Mouse (Mus musculus) macrophage (primary cell): ENCODE results near the gene Oosp3. TPM values are rescaled to one million over a fixed set of nuclear protein-coding genes. Genes with fewer than 3 reads are reported as not detected.

Experiments
- H3K27ac ChIP-seq: fragments of 350-480 bp; formaldehyde crosslinking; 2 replicates; pipeline ENCODE4 v1.9.0; 2021
- H3K36me3 ChIP-seq: fragments of 350-480 bp; formaldehyde crosslinking; 2 replicates; pipeline ENCODE4 v1.9.0; 2021; ENCODE audit errors: inconsistent target
- H3K4me3 ChIP-seq: fragments of 350-480 bp; formaldehyde crosslinking; 2 replicates; pipeline ENCODE4 v1.9.0; 2021; ENCODE audit errors: inconsistent target
- H3K79me2 ChIP-seq: fragments of 350-480 bp; formaldehyde crosslinking; 2 replicates; pipeline ENCODE4 v1.9.0; 2021; ENCODE audit errors: inconsistent target
- WGBS: methylation state at CpG from one replicate; pipeline ENCODE4 v1.1.7; 2026; ENCODE audit warnings: inconsistent platforms; ENCODE audit not compliant: missing documents; 5-methylcytosine and 5-hydroxymethylcytosine counted together
- polyA plus RNA-seq: library from polyadenylated mRNA; stranded (reverse); fragments of 250-400 nt; gene quantifications from 3 replicates; pipeline ENCODE4 v1.2.4, GENCODE M21; 2018; ENCODE audit warnings: inconsistent platforms
- total RNA-seq, 78 experiments: library from RNA; depleted of rRNA; stranded (reverse); fragments of 250-400 nt; gene quantifications; 1 replicate in 9 of 78; 2 replicates in 24 of 78; 3 replicates in 43 of 78; 4 replicates in 2 of 78; pipeline ENCODE4 v1.2.4; 2018; ENCODE audit warnings: inconsistent platforms in 56 of 78

Gene Oosp3
- not detected for total RNA-seq (2018; cell fraction: chromatin; rRNA removed)
- total RNA-seq (2018; cell fraction: cytosol; rRNA removed) = not detected
- total RNA-seq (2018; cell fraction: nucleus; rRNA removed) = not detected
- not detected in 3 replicates for polyA plus RNA-seq

- H3K79me2 ChIP-seq = no peaks in the 10 kb centered on the region
- no peak within 1 kb of the TSS for H3K27ac ChIP-seq
- H3K36me3 ChIP-seq = no peaks in the 10 kb centered on the region
- WGBS = 96% methylated on average over 2 of the region's 2 CpGs
- no peak within 1 kb of the TSS for H3K4me3 ChIP-seq
These were observed at the start of gene Oosp3 for GRCm38 (mm10) chr19:11696755-11697154. Oosp3 (plus strand) TSS chr19:11697055.

GRCm38 (mm10) chr19:11649564-11649963 is 47.3 kb upstream of the Oosp3 start:
- no peak overlapping the region for H3K4me3 ChIP-seq
- H3K36me3 ChIP-seq = no peaks in the 10 kb centered on the region
- no peak overlapping the region for H3K27ac ChIP-seq
- H3K79me2 ChIP-seq = no peaks in the 10 kb centered on the region
- WGBS = 83% methylated on average over 4 of the region's 4 CpGs

GRCm38 (mm10) chr19:11659142-11659541 is 37.7 kb upstream of the Oosp3 start:
- no peak overlapping the region for H3K4me3 ChIP-seq
- no peaks in the 10 kb centered on the region for H3K36me3 ChIP-seq
- WGBS = 5% methylated on average over 2 of the region's 2 CpGs
- H3K27ac ChIP-seq = no peak overlapping the region
- H3K79me2 ChIP-seq = no peaks in the 10 kb centered on the region

GRCm38 (mm10) chr19:11660459-11660858 is 36.4 kb upstream of the Oosp3 start, which contains the start of gene Oosp2:
Oosp2 (minus strand) TSS chr19:11660559.
- Histone ChIP-seq H3K36me3 (no peaks in the 10 kb centered on the region), H3K27ac (no peak within 1 kb of the TSS), H3K4me3 (no peak within 1 kb of the TSS), H3K79me2 (no peaks in the 10 kb centered on the region)
- WGBS = 95% methylated on average over 5 of the region's 5 CpGs

- Histone ChIP-seq H3K79me2 (no peaks in the 10 kb centered on the region), H3K4me3 (no peak overlapping the region), H3K36me3 (no peaks in the 10 kb centered on the region)
These were observed 35.3 kb upstream of the Oosp3 start for GRCm38 (mm10) chr19:11661562-11661961.

GRCm38 (mm10) chr19:11690839-11691238 is 6.0 kb upstream of the Oosp3 start, which contains the start of gene Oosp1:
Oosp1 (minus strand) TSS chr19:11691150.
- Histone ChIP-seq H3K27ac (no peak within 1 kb of the TSS), H3K36me3 (no peaks in the 10 kb centered on the region), H3K4me3 (no peak within 1 kb of the TSS), H3K79me2 (no peaks in the 10 kb centered on the region)
- 58% methylated on average over 5 of the region's 5 CpGs for WGBS

More at GRCm38 (mm10) chr19:11661562-11661961, 35.3 kb upstream of the Oosp3 start:
- H3K27ac ChIP-seq = no peak overlapping the region

GRCm38 (mm10) chr19:11691454-11691853 is 5.4 kb upstream of the Oosp3 start:
- 94% methylated on average over 1 of the region's 1 CpGs for WGBS
- H3K79me2 ChIP-seq = no peaks in the 10 kb centered on the region
- no peak overlapping the region for H3K27ac ChIP-seq
- H3K36me3 ChIP-seq = no peaks in the 10 kb centered on the region
- H3K4me3 ChIP-seq = no peak overlapping the region

- Histone ChIP-seq H3K27ac (no peak overlapping the region), H3K36me3 (no peaks in the 10 kb centered on the region), H3K79me2 (no peaks in the 10 kb centered on the region), H3K4me3 (no peak overlapping the region)
- 24% methylated on average over 6 of the region's 6 CpGs for WGBS
These were observed 1.5 kb downstream of the Oosp3 start for GRCm38 (mm10) chr19:11698342-11698741.

GRCm38 (mm10) chr19:11712451-11712850 is 15.6 kb downstream of the Oosp3 start:
- 91% methylated on average over 4 of the region's 4 CpGs for WGBS
- no peak overlapping the region for H3K4me3 ChIP-seq
- H3K36me3 ChIP-seq = no peaks in the 10 kb centered on the region
- H3K79me2 ChIP-seq = no peaks in the 10 kb centered on the region
- H3K27ac ChIP-seq = no peak overlapping the region

GRCm38 (mm10) chr19:11720071-11720470 is 23.2 kb downstream of the Oosp3 start:
- 11% methylated on average over 3 of the region's 3 CpGs for WGBS
- Histone ChIP-seq H3K27ac (no peak overlapping the region), H3K79me2 (no peaks in the 10 kb centered on the region), H3K4me3 (no peak overlapping the region), H3K36me3 (no peaks in the 10 kb centered on the region)

GRCm38 (mm10) chr19:11723870-11724269 is 27.0 kb downstream of the Oosp3 start:
- Histone ChIP-seq H3K36me3 (no peaks in the 10 kb centered on the region), H3K4me3 (no peak overlapping the region), H3K79me2 (no peaks in the 10 kb centered on the region), H3K27ac (no peak overlapping the region)
- WGBS = 95% methylated on average over 2 of the region's 2 CpGs

- no peak overlapping the region for H3K27ac ChIP-seq
- H3K79me2 ChIP-seq = no peaks in the 10 kb centered on the region
- H3K4me3 ChIP-seq = no peak overlapping the region
- no peaks in the 10 kb centered on the region for H3K36me3 ChIP-seq
- 99% methylated on average over 6 of the region's 6 CpGs for WGBS
These were observed 27.4 kb downstream of the Oosp3 start for GRCm38 (mm10) chr19:11724275-11724674.

GRCm38 (mm10) chr19:11725915-11726314 is 29.1 kb downstream of the Oosp3 start:
- H3K27ac ChIP-seq = no peak overlapping the region
- H3K36me3 ChIP-seq = no peaks in the 10 kb centered on the region
- 100% methylated on average over 2 of the region's 2 CpGs for WGBS
- no peak overlapping the region for H3K4me3 ChIP-seq
- H3K79me2 ChIP-seq = no peaks in the 10 kb centered on the region

GRCm38 (mm10) chr19:11727304-11727703 is 30.4 kb downstream of the Oosp3 start:
- no peak overlapping the region for H3K4me3 ChIP-seq
- 97% methylated on average over 5 of the region's 5 CpGs for WGBS
- no peak overlapping the region for H3K27ac ChIP-seq
- no peaks in the 10 kb centered on the region for H3K36me3 ChIP-seq
- no peaks in the 10 kb centered on the region for H3K79me2 ChIP-seq

- H3K36me3 ChIP-seq = no peaks in the 10 kb centered on the region
- 88% methylated on average over 1 of the region's 1 CpGs for WGBS
- H3K4me3 ChIP-seq = no peak overlapping the region
- no peaks in the 10 kb centered on the region for H3K79me2 ChIP-seq
- no peak overlapping the region for H3K27ac ChIP-seq
These were observed 33.4 kb downstream of the Oosp3 start for GRCm38 (mm10) chr19:11730278-11730677.

GRCm38 (mm10) chr19:11736455-11736854 is 39.6 kb downstream of the Oosp3 start:
- H3K79me2 ChIP-seq = no peaks in the 10 kb centered on the region
- H3K36me3 ChIP-seq = no peaks in the 10 kb centered on the region
- WGBS = 78% methylated on average over 1 of the region's 1 CpGs
- H3K27ac ChIP-seq = no peak overlapping the region
- H3K4me3 ChIP-seq = no peak overlapping the region
